Mouse (Mus musculus) ES-E14 (cell line): ENCODE measurements around the gene Cspg4.

ENCODE experiments used
- CHD2 ChIP-seq: IDR thresholded peaks from 2 replicates; pipeline ENCODE4 v1.6.1; 2014; ENCODE audit warnings: mild to moderate bottlenecking, low read depth, low read length, inconsistent platforms
- HCFC1 ChIP-seq: IDR thresholded peaks from 2 replicates; pipeline ENCODE4 v1.6.1; 2012; ENCODE audit warnings: low read length, inconsistent platforms, borderline replicate concordance; ENCODE audit not compliant: insufficient read depth
- ZNF384 ChIP-seq: IDR thresholded peaks from 2 replicates; pipeline ENCODE4 v1.6.1; 2012; ENCODE audit warnings: low read depth, low read length, inconsistent platforms

DNA sequence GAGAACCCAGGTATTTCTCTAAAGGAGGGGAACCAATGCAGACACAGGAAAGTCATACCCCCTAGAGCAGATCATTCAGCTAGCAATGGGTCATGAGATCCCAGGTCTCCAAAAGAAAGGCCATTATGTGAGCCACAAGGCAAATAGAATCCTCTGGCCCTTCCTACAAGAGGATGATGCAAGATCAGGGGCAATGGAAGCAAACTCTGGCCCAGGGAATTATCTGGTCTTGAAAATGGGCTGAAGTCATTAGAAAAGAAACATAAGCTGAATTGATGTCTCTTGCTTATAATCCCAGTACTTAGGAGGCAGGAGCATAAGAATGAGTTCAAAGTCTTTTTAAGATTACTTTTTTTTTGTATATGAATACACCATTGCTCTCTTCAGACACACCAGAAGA lies 35.2 kb downstream of the Cspg4 start:
- no peak for TF ChIP-seq CHD2
- no peak for TF ChIP-seq HCFC1
- no peak for TF ChIP-seq ZNF384
